Mouse (Mus musculus) forebrain, embryonic 10.5 days (tissue): ENCODE data around the gene Cyb5d1. TPM values are rescaled to one million over a fixed set of nuclear protein-coding genes. Genes with fewer than 3 reads are reported as not detected.

Source experiments
- DNase-seq: peaks from one replicate; pipeline ENCODE4 v3.0.0-alpha.2; 2017; ENCODE audit warnings: low spot score; ENCODE audit errors: extremely low spot score
- H3K27ac ChIP-seq: fragments of 300-500 bp; sonication (generic); 2 replicates; pipeline ENCODE4 v1.5.1; 2016; ENCODE audit warnings: mild to moderate bottlenecking
- H3K27me3 ChIP-seq: fragments of 300-500 bp; sonication (generic); 2 replicates; pipeline ENCODE4 v1.6.1; 2016; ENCODE audit warnings: mild to moderate bottlenecking; ENCODE audit not compliant: poor library complexity, severe bottlenecking
- H3K36me3 ChIP-seq: fragments of 300-500 bp; sonication (generic); replicated peaks from 2 replicates; pipeline ENCODE4 v1.6.1; 2016; ENCODE audit warnings: mild to moderate bottlenecking, moderate library complexity
- H3K4me1 ChIP-seq: fragments of 300-500 bp; sonication (generic); 2 replicates; pipeline ENCODE4 v1.6.1; 2016
- H3K4me3 ChIP-seq: fragments of 300-500 bp; sonication (generic); 2 replicates; pipeline ENCODE4 v1.5.1; 2016; ENCODE audit warnings: mild to moderate bottlenecking, moderate library complexity
- H3K9me3 ChIP-seq: fragments of 300-500 bp; sonication (generic); 2 replicates; pipeline ENCODE4 v1.6.1; 2016; ENCODE audit warnings: mild to moderate bottlenecking, moderate library complexity
- WGBS: fragments of 180-500 bp; shearing (Covaris S2); methylation state at CpG from one replicate; pipeline ENCODE4 v1.1.7; 2016; 5-methylcytosine and 5-hydroxymethylcytosine counted together
- polyA plus RNA-seq: library from polyadenylated mRNA; unstranded; fragments of >200 nt; fragmentation: Nextera tagmentation; extraction: Ambion mirVana; gene quantifications from 2 replicates; pipeline ENCODE4 v1.2.1, GENCODE M21; 2016

The Cyb5d1 gene
- polyA plus RNA-seq, 1 experiment from 2014 or later, result 47.3 TPM

- WGBS, result 91% methylated on average over 5 of the region's 5 CpGs
- Histone ChIP-seq H3K4me1 (peaks cover 3% of the 10 kb centered on the region; the same call in 1 of the 2 replicates), H3K36me3 (peaks cover 100% of the 10 kb centered on the region), H3K4me3 (no peak overlapping the region), H3K27ac (no peak overlapping the region), H3K27me3 (no peaks in the 10 kb centered on the region), H3K9me3 (no peaks in the 10 kb centered on the region)
- no peak for DNase-seq
Measured at GRCm38 (mm10) chr11:69356544-69356943, 38.9 kb downstream of the Cyb5d1 start.

GRCm38 (mm10) chr11:69346441-69346840 lies 49.0 kb downstream of the Cyb5d1 start:
- no peak for DNase-seq
- peaks cover 88% of the 10 kb centered on the region for H3K36me3 ChIP-seq
- H3K9me3 ChIP-seq, result no peaks in the 10 kb centered on the region
- peaks cover 5% of the 10 kb centered on the region; the same call in 1 of the 2 replicates for H3K27me3 ChIP-seq
- H3K27ac ChIP-seq, result no peak overlapping the region
- H3K4me3 ChIP-seq, result no peak overlapping the region
- peaks cover 1% of the 10 kb centered on the region; the same call in 1 of the 2 replicates for H3K4me1 ChIP-seq
- WGBS, result 88% methylated on average over 26 of the region's 26 CpGs

Other genes with a start within 250 kb of the Cyb5d1 start
- gene Alox12b, start 238.6 kb downstream of the Cyb5d1 start, polyA plus RNA-seq, result 0.05 TPM in 1 of 2 replicates, not detected in the other
- gene Alox8, start 197.8 kb downstream of the Cyb5d1 start, polyA plus RNA-seq, result 0.10 TPM in 1 of 2 replicates, not detected in the other
- 0.04 and 0.06 TPM in 2 replicates for gene Gucy2e, start 158.6 kb downstream of the Cyb5d1 start, polyA plus RNA-seq
- 37.7 and 44.2 TPM in 2 replicates for gene Cntrob, start 71.9 kb downstream of the Cyb5d1 start, polyA plus RNA-seq
- gene Trappc1, start 71.7 kb downstream of the Cyb5d1 start, polyA plus RNA-seq, result 170 and 179 TPM in 2 replicates
- 1.1 and 1.2 TPM in 2 replicates for gene Kcnab3, start 69.4 kb downstream of the Cyb5d1 start, polyA plus RNA-seq
- 17.0 and 19.7 TPM in 2 replicates for gene Rnf227, start 55.2 kb downstream of the Cyb5d1 start, polyA plus RNA-seq
- gene Chd3, start 26.2 kb downstream of the Cyb5d1 start, polyA plus RNA-seq, result 40.7 and 44.9 TPM in 2 replicates
- gene Naa38, start 144 bp downstream of the Cyb5d1 start, polyA plus RNA-seq, result 131 and 136 TPM in 2 replicates
- gene Tmem88, start 2.6 kb upstream of the Cyb5d1 start, polyA plus RNA-seq, result 23.3 and 23.4 TPM in 2 replicates
- 31.7 TPM in 2 replicates for gene Kdm6b, start 18.0 kb upstream of the Cyb5d1 start, polyA plus RNA-seq
- 1.5 TPM in 2 replicates for gene Dnah2, start 153.5 kb upstream of the Cyb5d1 start, polyA plus RNA-seq
- 27.9 and 28.7 TPM in 2 replicates for gene Efnb3, start 164.6 kb upstream of the Cyb5d1 start, polyA plus RNA-seq
- 46.4 and 51.1 TPM in 2 replicates for gene Wrap53, start 184.6 kb upstream of the Cyb5d1 start, polyA plus RNA-seq
- gene Trp53, start 184.7 kb upstream of the Cyb5d1 start, polyA plus RNA-seq, result 192 and 194 TPM in 2 replicates
- 4.3 and 4.6 TPM in 2 replicates for gene Atp1b2, start 210.3 kb upstream of the Cyb5d1 start, polyA plus RNA-seq
- gene Shbg, start 222.3 kb upstream of the Cyb5d1 start, polyA plus RNA-seq, result not detected in 2 replicates
- 13.7 and 15.4 TPM in 2 replicates for gene Sat2, start 226.4 kb upstream of the Cyb5d1 start, polyA plus RNA-seq
- gene Fxr2, start 237.4 kb upstream of the Cyb5d1 start, polyA plus RNA-seq, result 32.5 and 34.6 TPM in 2 replicates